Mouse (Mus musculus): ENCODE measurements at regions not wholly inside any gene's neighbourhood (a gene's known extent, or its start where the extent isn't known, plus 50 kb on each side); places are given as distances from the start of the nearest gene placed in this dataset.

DNA sequence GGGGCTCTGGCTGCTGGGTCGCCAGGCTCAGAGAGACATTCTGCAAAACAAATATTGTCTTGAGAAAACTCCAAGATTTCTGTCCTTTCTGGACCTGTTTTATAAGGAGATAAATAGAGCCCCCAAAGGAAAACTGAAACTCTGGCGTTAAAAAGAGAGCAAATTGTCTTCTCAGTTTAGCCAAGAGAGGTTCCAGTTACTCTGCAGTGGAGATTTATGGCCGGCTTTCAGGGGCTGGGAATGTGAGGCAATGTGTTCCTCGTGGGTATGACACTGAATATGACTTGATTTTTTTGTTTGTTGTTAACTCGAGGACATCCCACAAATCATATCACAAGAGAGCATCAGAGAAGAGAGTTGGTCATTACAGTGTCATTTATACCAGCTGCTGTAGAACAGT, 88.2 kb upstream of the Lifr start:
- no peak for ATAC-seq (replicated peaks; ENCODE audit: low read depth, poor library complexity, severe bottlenecking)

DNA sequence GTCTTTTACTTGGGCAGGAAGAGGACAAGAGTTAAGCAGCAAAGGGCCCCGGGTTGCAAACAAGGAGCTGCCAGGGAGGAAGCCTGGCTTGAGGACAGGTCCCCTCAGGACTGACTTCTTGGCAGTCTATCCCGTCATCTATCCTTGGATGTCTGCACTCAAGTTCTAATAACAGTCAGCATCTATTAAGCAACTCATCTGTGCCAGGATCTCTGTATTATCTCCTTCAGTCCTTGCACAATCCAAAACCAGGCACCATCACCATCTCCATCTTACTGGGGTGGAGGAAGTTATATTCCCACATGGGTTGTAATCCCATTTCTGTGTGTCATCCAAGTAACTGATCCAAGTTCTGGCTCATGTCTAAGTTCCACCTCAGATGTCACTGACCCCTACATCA, 87.1 kb upstream of the Lifr start:
- no peak for ATAC-seq (replicated peaks; ENCODE audit: low read depth, poor library complexity, severe bottlenecking)

GRCm38 (mm10) chr15:7005142-7005541, 85.3 kb upstream of the Lifr start:
- ATAC-seq (replicated peaks; ENCODE audit: low read depth, poor library complexity, severe bottlenecking) = no peak

DNA sequence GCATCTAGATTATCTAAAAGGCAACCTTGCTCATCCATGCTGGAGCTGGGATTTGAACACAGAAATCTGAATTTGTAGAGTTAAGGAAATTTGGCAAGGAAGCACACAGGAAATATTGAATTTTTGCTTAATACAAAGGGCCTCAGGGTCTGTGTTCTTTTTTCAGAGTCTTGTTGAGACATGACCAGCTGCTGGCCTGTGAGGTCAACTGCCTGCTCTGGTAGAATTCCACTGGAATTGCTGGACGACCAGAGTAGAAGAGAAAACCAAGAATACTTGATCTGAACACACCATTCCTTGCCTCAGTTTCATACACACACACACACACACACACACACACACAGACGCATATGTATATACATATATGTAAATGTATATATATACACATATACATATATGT, 84.1 kb upstream of the Lifr start:
- ATAC-seq (replicated peaks; ENCODE audit: low read depth, poor library complexity, severe bottlenecking) = no peak

- no peak for ATAC-seq (replicated peaks; ENCODE audit: low read depth, poor library complexity, severe bottlenecking)
These were observed 81.6 kb upstream of the Lifr start for GRCm38 (mm10) chr15:7008725-7009380.

- no peak for ATAC-seq (replicated peaks; ENCODE audit: low read depth, poor library complexity, severe bottlenecking)
These were observed 79.3 kb upstream of the Lifr start for GRCm38 (mm10) chr15:7010966-7011695.

GRCm38 (mm10) chr15:7011696-7012070, 78.7 kb upstream of the Lifr start:
- ATAC-seq (replicated peaks; ENCODE audit: low read depth, poor library complexity, severe bottlenecking) = no peak

GRCm38 (mm10) chr15:7012446-7012845, 78.0 kb upstream of the Lifr start:
- no peak for ATAC-seq (replicated peaks; ENCODE audit: low read depth, poor library complexity, severe bottlenecking)

DNA sequence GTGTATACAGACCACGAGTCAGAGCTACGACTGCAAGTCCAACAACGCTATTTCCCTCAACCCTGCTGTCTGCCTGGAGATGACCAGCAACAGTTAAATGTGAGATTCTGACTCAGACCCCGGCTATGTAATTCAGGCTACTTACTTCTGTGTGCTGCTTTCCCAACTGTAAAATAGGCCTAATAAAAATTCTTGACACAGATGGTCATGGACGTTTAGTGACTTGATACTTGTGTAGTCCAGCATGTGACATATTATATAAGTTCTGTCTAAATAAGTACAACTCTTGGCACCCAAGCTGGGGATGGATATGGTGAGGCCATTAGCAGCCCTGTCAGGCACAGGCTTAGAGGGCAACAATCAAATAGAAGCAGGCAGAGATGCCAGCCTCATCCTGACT, 77.4 kb upstream of the Lifr start:
- no peak for ATAC-seq (replicated peaks; ENCODE audit: low read depth, poor library complexity, severe bottlenecking)

GRCm38 (mm10) chr15:7014984-7015383, 75.4 kb upstream of the Lifr start:
- no peak for ATAC-seq (replicated peaks; ENCODE audit: low read depth, poor library complexity, severe bottlenecking)

DNA sequence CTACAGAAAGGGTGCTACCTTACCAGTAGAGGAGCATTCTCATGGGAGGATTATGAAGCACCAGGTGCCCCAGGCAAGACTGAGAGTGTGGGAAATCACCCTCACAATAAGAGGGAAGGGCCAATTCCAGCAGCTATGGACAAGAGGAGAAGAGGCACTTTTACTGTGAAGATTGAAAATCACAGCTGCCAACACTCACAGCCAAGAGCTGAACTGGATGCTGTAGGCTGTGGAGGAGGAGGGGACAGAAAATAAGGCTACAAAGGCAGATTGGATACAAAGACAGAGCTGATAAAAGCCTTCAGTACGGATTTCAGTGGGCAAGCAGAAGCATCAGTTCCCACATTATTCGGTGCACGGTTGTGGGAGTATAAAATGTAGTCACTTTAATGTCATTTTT, 74.4 kb upstream of the Lifr start:
- no peak for ATAC-seq (replicated peaks; ENCODE audit: low read depth, poor library complexity, severe bottlenecking)

- peak; percentile 62 for ATAC-seq (replicated peaks; ENCODE audit: low read depth, poor library complexity, severe bottlenecking)
These were observed 73.1 kb upstream of the Lifr start for GRCm38 (mm10) chr15:7017281-7017845.

- no peak for ATAC-seq (replicated peaks; ENCODE audit: low read depth, poor library complexity, severe bottlenecking)
These were observed 67.8 kb upstream of the Lifr start for GRCm38 (mm10) chr15:7022660-7023059.

DNA sequence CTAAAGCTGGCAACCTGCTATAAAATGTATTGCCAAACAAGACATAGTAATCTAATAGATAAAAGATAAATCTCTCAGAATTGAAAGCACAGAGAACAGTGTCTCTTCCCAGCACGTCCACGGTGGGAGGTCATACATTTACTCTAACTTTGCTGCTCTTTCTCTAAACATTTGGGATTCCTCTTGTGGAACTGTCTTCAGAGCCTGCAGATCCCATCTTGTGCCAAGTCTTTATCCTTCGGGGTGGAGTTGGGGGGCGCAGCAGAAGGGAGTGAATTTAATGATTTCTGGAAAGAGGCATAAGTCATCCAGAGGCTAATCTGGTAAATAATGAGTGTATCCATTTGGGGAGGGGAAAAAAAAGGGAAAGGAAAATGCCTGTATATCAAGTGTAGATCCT, 65.2 kb upstream of the Lifr start:
- ATAC-seq (replicated peaks; ENCODE audit: low read depth, poor library complexity, severe bottlenecking) = no peak

- ATAC-seq (replicated peaks; ENCODE audit: low read depth, poor library complexity, severe bottlenecking) = no peak
These were observed 58.9 kb upstream of the Lifr start for GRCm38 (mm10) chr15:7031297-7032043.

- ATAC-seq (replicated peaks; ENCODE audit: low read depth, poor library complexity, severe bottlenecking) = no peak
These were observed 52.9 kb upstream of the Lifr start for GRCm38 (mm10) chr15:7037475-7037874.

- ATAC-seq (replicated peaks; ENCODE audit: low read depth, poor library complexity, severe bottlenecking) = no peak
These were observed 51.3 kb upstream of the Lifr start for GRCm38 (mm10) chr15:7039119-7039518.

DNA sequence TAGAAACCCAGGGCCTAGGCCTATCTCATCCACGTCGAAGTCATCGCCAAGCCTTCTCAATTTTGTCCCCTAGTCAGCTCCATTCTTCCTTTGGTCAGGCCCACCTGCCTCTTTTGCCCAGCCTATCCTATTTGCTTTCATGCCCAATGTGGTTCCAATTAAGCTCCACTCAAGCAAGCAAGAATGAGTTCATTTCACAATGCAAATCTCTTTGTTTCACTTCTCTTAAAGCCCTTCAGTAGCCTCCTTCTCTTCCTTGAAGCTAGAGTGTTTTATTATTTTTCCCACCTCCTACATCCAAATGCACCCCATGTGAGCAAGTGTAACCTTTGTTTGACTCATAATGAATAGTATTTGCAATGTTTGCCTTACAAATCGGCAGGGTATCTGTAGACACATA, 50.6 kb upstream of the Lifr start:
- ATAC-seq (replicated peaks; ENCODE audit: low read depth, poor library complexity, severe bottlenecking) = no peak

Data from common myeloid progenitor, adult 5-6 weeks (primary cell).